Mouse (Mus musculus): Measurements from ENCODE around the gene Lats1. TPM values are rescaled to one million over a fixed set of nuclear protein-coding genes. Genes with fewer than 3 reads are reported as not detected.
A peak's percentile ranks its signal among the peaks of the same experiment; 100 is the strongest.

Lats1 gene
- 8.5 and 9.0 TPM in 2 replicates for polyA plus RNA-seq (2016; fragmentation: Nextera tagmentation; extraction: Ambion mirVana)

GRCm38 (mm10) chr10:7680731-7681301, at the start of gene Lats1, which contains the start of gene Pcmt1:
Gene Lats1, plus strand, starts transcription at chr10:7681214.
Gene Pcmt1, minus strand, starts transcription at chr10:7681136.
- DNase-seq (ENCODE audit: low spot score) = peak; percentile 91
- WGBS = under 1% methylated on average over 63 of the region's 65 CpGs
- Histone ChIP-seq H3K9me3 (no peaks in the 10 kb centered on the region), H3K4me1 (replicated peaks) (peaks cover 31% of the 10 kb centered on the region), H3K36me3 (peaks cover 44% of the 10 kb centered on the region), H3K27ac (peak within 1 kb of the TSS; percentile 99), H3K27me3 (ENCODE audit: insufficient read depth, poor library complexity, severe bottlenecking) (no peaks in the 10 kb centered on the region), H3K4me3 (peak within 1 kb of the TSS; percentile 97)

GRCm38 (mm10) chr10:7640366-7640765, 40.6 kb upstream of the Lats1 start:
- Histone ChIP-seq H3K27ac (no peak overlapping the region), H3K27me3 (ENCODE audit: insufficient read depth, poor library complexity, severe bottlenecking) (no peaks in the 10 kb centered on the region), H3K9me3 (no peaks in the 10 kb centered on the region), H3K4me3 (no peak overlapping the region), H3K36me3 (peaks cover 84% of the 10 kb centered on the region), H3K4me1 (replicated peaks) (no peaks in the 10 kb centered on the region)
- DNase-seq (ENCODE audit: low spot score) = no peak
- 94% methylated on average over 12 of the region's 12 CpGs for WGBS

DNA sequence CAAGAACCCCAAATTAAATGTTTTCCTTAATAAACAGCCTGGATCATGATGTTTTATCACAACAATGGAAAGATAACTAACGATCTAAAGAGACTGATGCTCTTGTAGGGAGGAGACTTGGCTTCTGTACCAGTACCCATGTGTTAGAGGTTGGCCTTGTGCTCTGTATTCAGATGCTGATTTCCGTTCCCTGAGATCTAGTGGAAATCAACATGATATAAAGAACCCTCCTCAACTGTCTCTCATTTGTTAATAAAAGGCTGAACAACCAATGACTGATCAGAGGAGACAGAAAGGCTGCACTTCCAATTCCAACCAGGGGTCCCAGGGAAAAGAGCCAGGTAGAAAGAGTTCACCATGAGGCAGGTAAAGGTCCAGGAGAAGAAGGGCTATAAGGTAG, 35.1 kb upstream of the Lats1 start:
- peaks cover 71% of the 10 kb centered on the region for H3K36me3 ChIP-seq
- H3K27me3 ChIP-seq (ENCODE audit: insufficient read depth, poor library complexity, severe bottlenecking) = no peaks in the 10 kb centered on the region
- 91% methylated on average over 2 of the region's 2 CpGs for WGBS
- no peaks in the 10 kb centered on the region for H3K4me1 ChIP-seq (replicated peaks)
- DNase-seq (ENCODE audit: low spot score) = no peak
- no peaks in the 10 kb centered on the region for H3K9me3 ChIP-seq
- no peak overlapping the region for H3K27ac ChIP-seq
- H3K4me3 ChIP-seq = no peak overlapping the region

- no peaks in the 10 kb centered on the region for H3K4me1 ChIP-seq (replicated peaks)
- H3K36me3 ChIP-seq = peaks cover 44% of the 10 kb centered on the region
- H3K9me3 ChIP-seq = no peaks in the 10 kb centered on the region
- no peak overlapping the region for H3K27ac ChIP-seq
- WGBS = 88% methylated on average over 4 of the region's 4 CpGs
- no peak for DNase-seq (ENCODE audit: low spot score)
- no peak overlapping the region for H3K4me3 ChIP-seq
- H3K27me3 ChIP-seq (ENCODE audit: insufficient read depth, poor library complexity, severe bottlenecking) = no peaks in the 10 kb centered on the region
Observed at GRCm38 (mm10) chr10:7649059-7649458, 32.0 kb upstream of the Lats1 start.

GRCm38 (mm10) chr10:7651057-7651456, 30.0 kb upstream of the Lats1 start:
- no peaks in the 10 kb centered on the region for H3K27me3 ChIP-seq (ENCODE audit: insufficient read depth, poor library complexity, severe bottlenecking)
- no peak overlapping the region for H3K27ac ChIP-seq
- no peaks in the 10 kb centered on the region for H3K9me3 ChIP-seq
- DNase-seq (ENCODE audit: low spot score) = no peak
- H3K4me3 ChIP-seq = no peak overlapping the region
- 89% methylated on average over 2 of the region's 2 CpGs for WGBS
- no peaks in the 10 kb centered on the region for H3K4me1 ChIP-seq (replicated peaks)
- H3K36me3 ChIP-seq = peaks cover 25% of the 10 kb centered on the region

GRCm38 (mm10) chr10:7662471-7663141, 18.4 kb upstream of the Lats1 start:
- H3K4me1 ChIP-seq (replicated peaks) = peaks cover 18% of the 10 kb centered on the region; the same call in 1 of the 2 replicates
- H3K9me3 ChIP-seq = no peaks in the 10 kb centered on the region
- peak overlapping the region; percentile 96 for H3K27ac ChIP-seq
- peak overlapping the region; percentile 93 for H3K4me3 ChIP-seq
- no peak for DNase-seq (ENCODE audit: low spot score)
- no peaks in the 10 kb centered on the region for H3K27me3 ChIP-seq (ENCODE audit: insufficient read depth, poor library complexity, severe bottlenecking)
- 0 out of 2 replicates have a peak, but pooled peaks cover 8% of the 10 kb centered on the region for H3K36me3 ChIP-seq
- WGBS = under 1% methylated on average over 44 of the region's 44 CpGs

- H3K36me3 ChIP-seq = 0 out of 2 replicates have a peak, but pooled peaks cover 3% of the 10 kb centered on the region
- WGBS = 1% methylated on average over 64 of the region's 64 CpGs
- DNase-seq (ENCODE audit: low spot score) = peak; percentile 89
Observed at GRCm38 (mm10) chr10:7663159-7664026, 17.6 kb upstream of the Lats1 start.

DNA sequence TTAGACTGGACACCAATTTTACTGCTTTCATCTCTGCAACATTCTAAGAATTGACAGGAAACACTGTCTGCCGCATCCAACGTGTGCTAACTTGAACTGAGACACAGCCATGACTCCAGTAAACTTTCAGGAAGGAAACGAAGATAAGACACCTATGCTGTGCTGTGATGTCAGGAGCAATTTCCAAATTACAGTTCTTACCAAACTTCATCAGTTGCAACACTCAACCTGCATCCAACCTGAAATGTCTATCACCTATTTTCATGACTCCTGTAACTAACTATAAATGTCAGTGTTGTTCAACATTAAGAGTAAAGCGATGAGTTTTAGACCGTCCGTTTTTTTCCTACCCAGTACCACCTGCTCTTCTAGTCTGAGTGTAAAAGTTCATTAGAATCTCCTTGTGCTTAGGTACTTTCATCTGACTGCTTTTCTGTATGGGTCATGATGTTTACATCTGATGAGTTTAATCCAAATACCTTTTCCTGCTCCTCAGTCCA, 16.9 kb upstream of the Lats1 start:
- Histone ChIP-seq H3K4me3 (peak overlapping the region; percentile 93), H3K27me3 (ENCODE audit: insufficient read depth, poor library complexity, severe bottlenecking) (no peaks in the 10 kb centered on the region), H3K27ac (peak overlapping the region; percentile 96), H3K4me1 (replicated peaks) (peaks cover 26% of the 10 kb centered on the region), H3K9me3 (no peaks in the 10 kb centered on the region), H3K36me3 (no peaks in the 10 kb centered on the region)
- WGBS = 77% methylated on average over 6 of the region's 6 CpGs
- DNase-seq (ENCODE audit: low spot score) = no peak

More at GRCm38 (mm10) chr10:7663159-7664026, 17.6 kb upstream of the Lats1 start:
- Histone ChIP-seq H3K4me1 (replicated peaks) (peaks cover 24% of the 10 kb centered on the region), H3K27me3 (ENCODE audit: insufficient read depth, poor library complexity, severe bottlenecking) (no peaks in the 10 kb centered on the region), H3K27ac (peak overlapping the region; percentile 96), H3K9me3 (no peaks in the 10 kb centered on the region), H3K4me3 (peak overlapping the region; percentile 93)

DNA sequence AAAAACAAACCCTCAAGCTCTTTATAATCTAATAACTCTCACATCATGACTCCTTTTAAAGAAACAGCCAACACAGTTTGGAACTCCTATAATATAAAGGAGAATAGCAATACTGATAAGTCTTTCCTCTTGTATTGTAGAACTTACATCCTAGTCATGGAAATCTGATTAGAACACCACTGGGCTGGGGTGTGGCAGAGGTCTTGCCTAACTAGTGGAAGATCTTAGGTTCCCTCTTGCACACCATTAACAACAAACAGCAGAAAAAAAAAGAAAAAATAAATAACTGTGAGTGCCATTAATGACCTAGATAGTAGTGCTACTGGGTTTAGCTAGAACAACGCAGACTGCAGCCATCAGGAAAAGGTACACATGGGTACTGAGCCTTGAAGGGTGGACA, 16.1 kb upstream of the Lats1 start:
- DNase-seq (ENCODE audit: low spot score) = no peak
- WGBS = 85% methylated on average over 1 of the region's 1 CpGs

DNA sequence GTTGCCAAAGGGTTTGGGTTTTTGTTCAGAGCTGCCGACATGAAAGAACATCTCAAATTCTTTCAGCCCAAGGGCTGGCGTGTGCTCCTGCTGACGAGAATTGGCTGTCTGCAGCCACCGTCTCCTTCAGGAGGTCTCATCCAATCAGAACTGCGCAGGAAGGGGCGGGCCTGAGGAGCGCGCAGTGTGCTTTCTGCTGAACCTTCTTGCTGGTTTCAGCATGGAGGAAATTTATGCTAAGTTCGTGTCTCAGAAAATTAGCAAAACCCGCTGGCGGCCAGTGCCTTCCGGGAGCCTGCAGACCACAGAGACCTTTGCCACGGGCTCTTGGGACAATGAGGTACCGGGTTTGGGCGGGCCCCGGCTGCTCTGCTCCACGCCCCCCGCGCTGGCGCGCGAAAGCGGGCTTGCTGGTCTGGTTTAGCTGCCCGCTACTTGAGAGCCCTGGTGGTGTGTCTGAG, 13.6 kb upstream of the Lats1 start, which contains the start of gene Nup43:
TSS of gene Nup43 (plus strand) at position 162 of the 461 bp plus-strand sequence.
- under 1% methylated on average over 24 of the region's 24 CpGs for WGBS
- H3K4me3 ChIP-seq = peak within 1 kb of the TSS; percentile 73

More for the DNA sequence above, 16.1 kb upstream of the Lats1 start:
- no peak overlapping the region for H3K4me3 ChIP-seq
- H3K9me3 ChIP-seq = no peaks in the 10 kb centered on the region
- peaks cover 26% of the 10 kb centered on the region for H3K4me1 ChIP-seq (replicated peaks)
- H3K27me3 ChIP-seq (ENCODE audit: insufficient read depth, poor library complexity, severe bottlenecking) = no peaks in the 10 kb centered on the region
- H3K36me3 ChIP-seq = peaks cover 7% of the 10 kb centered on the region
- H3K27ac ChIP-seq = no peak overlapping the region

DNA sequence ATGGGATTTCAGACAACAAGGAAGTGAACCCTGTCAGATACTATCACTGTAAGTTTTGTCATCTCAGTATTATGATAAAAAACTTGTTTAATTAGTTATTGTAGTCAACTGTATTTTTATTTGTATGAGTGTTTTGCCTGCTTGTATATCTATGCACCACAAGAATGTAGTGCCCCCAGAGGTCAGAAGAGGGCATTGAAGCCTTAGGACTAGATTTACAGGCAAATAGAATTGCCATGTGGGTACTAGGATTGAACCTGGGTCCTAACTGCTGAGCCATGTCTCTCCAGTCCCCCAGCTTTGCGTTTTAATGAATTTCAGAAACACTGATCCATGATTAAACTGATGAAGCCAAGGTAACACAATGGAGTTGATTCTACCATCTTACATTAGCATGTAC, 7.3 kb upstream of the Lats1 start:
- H3K27ac ChIP-seq = no peak overlapping the region
- no peak overlapping the region for H3K4me3 ChIP-seq
- no peaks in the 10 kb centered on the region for H3K27me3 ChIP-seq (ENCODE audit: insufficient read depth, poor library complexity, severe bottlenecking)
- 71% methylated on average over 1 of the region's 1 CpGs for WGBS
- no peaks in the 10 kb centered on the region for H3K9me3 ChIP-seq
- no peaks in the 10 kb centered on the region for H3K4me1 ChIP-seq (replicated peaks)
- peaks cover 88% of the 10 kb centered on the region for H3K36me3 ChIP-seq
- no peak for DNase-seq (ENCODE audit: low spot score)

More for the DNA sequence above, 13.6 kb upstream of the Lats1 start, which contains the start of gene Nup43:
- H3K4me1 ChIP-seq (replicated peaks) = peaks cover 19% of the 10 kb centered on the region
- no peaks in the 10 kb centered on the region for H3K9me3 ChIP-seq
- peak within 1 kb of the TSS; percentile 82 for H3K27ac ChIP-seq
- H3K36me3 ChIP-seq = peaks cover 32% of the 10 kb centered on the region
- no peaks in the 10 kb centered on the region for H3K27me3 ChIP-seq (ENCODE audit: insufficient read depth, poor library complexity, severe bottlenecking)
- peak; percentile 91 for DNase-seq (ENCODE audit: low spot score)

DNA sequence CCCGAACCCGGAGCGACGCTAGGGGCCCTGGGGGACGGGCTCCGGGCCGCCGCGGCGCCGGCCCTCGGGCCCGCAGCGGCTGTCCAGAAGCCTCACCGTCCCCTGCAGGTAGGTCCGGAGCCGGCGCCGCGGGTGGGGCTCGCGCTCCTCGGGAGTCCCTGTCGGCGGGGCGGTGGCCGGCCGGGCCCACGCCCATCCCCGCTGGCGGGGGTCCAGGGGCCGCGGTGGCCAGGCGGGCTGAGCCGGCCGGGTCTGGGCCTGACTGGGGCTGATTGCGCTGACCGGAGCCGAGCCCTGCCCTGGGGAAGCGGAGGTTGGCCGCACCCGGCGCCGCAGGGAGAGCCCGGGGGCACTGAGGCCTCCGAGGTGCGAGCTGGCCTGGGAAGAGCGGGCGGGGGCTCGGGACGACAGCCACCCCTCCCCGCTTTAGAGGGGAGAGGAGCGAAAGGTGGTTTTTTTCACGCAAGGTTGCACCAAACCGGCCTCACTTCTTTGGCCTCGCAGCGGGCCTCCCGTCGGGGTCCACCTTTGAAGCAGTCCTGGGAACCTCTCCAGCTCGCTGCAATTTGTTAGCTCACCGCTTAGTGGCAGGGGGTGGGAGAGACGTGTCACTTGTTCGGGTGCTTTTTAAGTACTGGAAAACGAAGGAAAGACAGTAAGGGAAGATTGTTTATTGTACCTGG, 470 bp downstream of the Lats1 start:
- peak; percentile 79 for DNase-seq (ENCODE audit: low spot score)
- Histone ChIP-seq H3K4me1 (replicated peaks) (peaks cover 31% of the 10 kb centered on the region), H3K9me3 (no peaks in the 10 kb centered on the region), H3K27ac (peak overlapping the region; percentile 99), H3K36me3 (peaks cover 42% of the 10 kb centered on the region), H3K4me3 (peak overlapping the region; percentile 97), H3K27me3 (ENCODE audit: insufficient read depth, poor library complexity, severe bottlenecking) (no peaks in the 10 kb centered on the region)
- WGBS = under 1% methylated on average over 64 of the region's 64 CpGs

All from hindbrain, embryonic 10.5 days (tissue).